Mouse (Mus musculus): Measurements from ENCODE around the gene Cd300c. TPM values are rescaled to one million over a fixed set of nuclear protein-coding genes. Genes with fewer than 3 reads are reported as not detected.
"Not testable (repeated sequence)": the region's sequence is repeated elsewhere in the genome, so short reads cannot be mapped to it uniquely, and the experiment has no call there.

Cd300c gene
- total RNA-seq, 2 experiments from 2014 or later, result not detected

GRCm38 (mm10) chr11:114922439-114922838 is 46.5 kb downstream of the Cd300c start:
- DNase-seq (ENCODE audit: low spot score in 2 of 2), result peak; percentile 18 to 32
- H3K4me3 ChIP-seq, result no peak overlapping the region
- no peak overlapping the region for H3K27ac ChIP-seq
- no peak for TF ChIP-seq CTCF (conservative IDR thresholded peaks at IDR 0.05)

- TF ChIP-seq CTCF (conservative IDR thresholded peaks at IDR 0.05), result no peak
- Histone ChIP-seq H3K4me3 (no peak overlapping the region), H3K27ac (no peak overlapping the region)
- DNase-seq (ENCODE audit: low spot score in 2 of 2), result no peak
Observed at GRCm38 (mm10) chr11:114917120-114917519, 51.8 kb downstream of the Cd300c start.

GRCm38 (mm10) chr11:114914978-114915377 is 54.0 kb downstream of the Cd300c start:
- Histone ChIP-seq H3K27ac (no peak overlapping the region), H3K4me3 (no peak overlapping the region)
- TF ChIP-seq CTCF (conservative IDR thresholded peaks at IDR 0.05), result no peak
- DNase-seq (ENCODE audit: low spot score in 2 of 2), result no peak

GRCm38 (mm10) chr11:114912847-114913246 is 56.1 kb downstream of the Cd300c start:
- DNase-seq (ENCODE audit: low spot score in 2 of 2), result peak; percentile 63 to 84
- no peak overlapping the region for H3K27ac ChIP-seq
- no peak overlapping the region for H3K4me3 ChIP-seq
- TF ChIP-seq CTCF (conservative IDR thresholded peaks at IDR 0.05), result peak; percentile 88

- not testable (repeated sequence) for H3K27ac ChIP-seq; H3K4me3 ChIP-seq; DNase-seq (ENCODE audit: low spot score in 2 of 2)
- peak; percentile 62 for TF ChIP-seq CTCF (conservative IDR thresholded peaks at IDR 0.05)
Observed at GRCm38 (mm10) chr11:114909538-114909937, 59.4 kb downstream of the Cd300c start.

GRCm38 (mm10) chr11:114908086-114908485 is 60.9 kb downstream of the Cd300c start:
- Histone ChIP-seq H3K4me3 (no peak overlapping the region), H3K27ac (no peak overlapping the region)
- no peak for DNase-seq (ENCODE audit: low spot score in 2 of 2)
- TF ChIP-seq CTCF (conservative IDR thresholded peaks at IDR 0.05), result no peak

- Histone ChIP-seq H3K4me3 (no peak overlapping the region), H3K27ac (no peak overlapping the region)
- no peak for TF ChIP-seq CTCF (conservative IDR thresholded peaks at IDR 0.05)
- DNase-seq (ENCODE audit: low spot score in 2 of 2), result no peak
Observed at GRCm38 (mm10) chr11:114907567-114907966, 61.4 kb downstream of the Cd300c start.

Other genes with a start within 250 kb of the Cd300c start
- 1 to 10 TPM; 1.4 to 1.5 TPM for gene Dnaic2, start 241.7 kb downstream of the Cd300c start, total RNA-seq (2021)
- 1 to 10 TPM; 2.9 to 5.4 TPM for gene Kif19a, start 203.8 kb downstream of the Cd300c start, total RNA-seq (2021)
- 10 to 100 TPM; 21.7 to 22.9 TPM for gene Btbd17, start 173.2 kb downstream of the Cd300c start, total RNA-seq (2021)
- gene Gpr142, start 170.2 kb downstream of the Cd300c start, total RNA-seq (2021), result not detected
- 1 to 10 TPM; 4.7 to 5.4 TPM for gene Gprc5c, start 118.0 kb downstream of the Cd300c start, total RNA-seq (2021)
- under 1 TPM; 0.36 to 0.42 TPM for gene Cd300a, start 79.1 kb downstream of the Cd300c start, total RNA-seq (2021)
- under 1 TPM in 1 of 2 experiments, not detected in 1; 0.12 TPM for gene Cd300lb, start 34.8 kb downstream of the Cd300c start, total RNA-seq (2021)
- not detected for gene Cd300ld, start 20.8 kb upstream of the Cd300c start, total RNA-seq (2021)
- 1 to 10 TPM; 4.1 to 4.5 TPM for gene Cd300c2, start 32.7 kb upstream of the Cd300c start, total RNA-seq (2021)
- gene Cd300ld2, start 47.0 kb upstream of the Cd300c start, total RNA-seq (2021), result not detected
- gene Cd300ld4, start 57.9 kb upstream of the Cd300c start, total RNA-seq (2021), result 1 to 10 TPM; 1.0 to 1.7 TPM
- 1 to 10 TPM in 1 of 2 experiments, under 1 TPM in 1; 0.87 to 1.0 TPM for gene Cd300ld5, start 68.6 kb upstream of the Cd300c start, total RNA-seq (2021)
- gene Cd300ld3, start 79.3 kb upstream of the Cd300c start, total RNA-seq (2021), result under 1 TPM in 1 of 2 experiments, not detected in 1; 0.87 TPM
- under 1 TPM in 1 of 2 experiments, not detected in 1; 0.18 TPM for gene Cd300e, start 93.0 kb upstream of the Cd300c start, total RNA-seq (2021)
- gene Rab37, start 122.3 kb upstream of the Cd300c start, total RNA-seq (2021), result 1 to 10 TPM; 3.3 to 3.4 TPM
- gene Cd300lf, start 164.8 kb upstream of the Cd300c start, total RNA-seq (2021), result under 1 TPM; 0.38 to 0.49 TPM
- 10 to 100 TPM; 67.3 to 74.6 TPM for gene Slc9a3r1, start 194.2 kb upstream of the Cd300c start, total RNA-seq (2021)
- gene Tmem104, start 218.3 kb upstream of the Cd300c start, total RNA-seq (2021), result 10 to 100 TPM; 18.1 to 20.1 TPM
- gene Nat9, start 218.7 kb upstream of the Cd300c start, total RNA-seq (2021), result 10 to 100 TPM; 20.5 to 20.6 TPM

Data from layer of hippocampus, adult 2 months (tissue).